Mouse (Mus musculus): Measurements from ENCODE around the gene Olfr1120. TPM values are rescaled to one million over a fixed set of nuclear protein-coding genes. Genes with fewer than 3 reads are reported as not detected.
A peak's percentile ranks its signal among the peaks of the same experiment; 100 is the strongest.
"Not testable (repeated sequence)": the region's sequence is repeated elsewhere in the genome, so short reads cannot be mapped to it uniquely, and the experiment has no call there.

The Olfr1120 gene
- polyA plus RNA-seq (2014; fragmentation: Nextera tagmentation; extraction: Ambion mirVana): not detected in 2 replicates

DNA sequence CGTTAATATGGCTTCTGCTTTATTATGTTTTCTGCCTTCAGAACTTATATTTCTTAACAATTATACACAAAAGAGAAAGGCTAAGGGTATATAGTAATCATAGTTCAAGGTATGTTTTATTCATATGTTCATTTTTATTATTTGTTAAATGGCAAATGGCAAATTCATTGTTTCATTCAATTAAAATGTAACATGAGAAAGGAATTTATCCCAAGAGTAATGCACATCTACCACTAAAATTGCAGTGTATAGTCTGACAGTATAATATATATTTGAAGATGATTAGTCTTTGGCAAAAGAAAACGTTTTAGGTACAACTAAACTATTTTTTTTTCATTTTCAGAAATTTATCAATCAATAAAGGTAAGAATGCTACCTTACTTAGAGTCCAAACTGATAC, at the start of gene Olfr1120:
Gene Olfr1120 (plus strand): TSS at position 301 of the 400 bp plus-strand sequence.
- Histone ChIP-seq H3K9ac (ENCODE audit: low read depth, low read length) (no peak within 1 kb of the TSS), H3K4me2 (replicated peaks; ENCODE audit: low read depth, low read length) (no peak within 1 kb of the TSS), H3K27ac (ENCODE audit: low read depth, low read length) (no peak within 1 kb of the TSS), H3K4me3 (ENCODE audit: low read length) (no peak within 1 kb of the TSS), H3K4me1 (ENCODE audit: control insufficient read depth, insufficient read depth, low read length) (no peaks in the 10 kb centered on the region), H3K36me3 (ENCODE audit: control insufficient read depth, insufficient read depth, low read length) (no peaks in the 10 kb centered on the region), H3K9me3 (ENCODE audit: control insufficient read depth, low read length) (no peaks in the 10 kb centered on the region), H3K27me3 (ENCODE audit: control insufficient read depth, insufficient read depth, low read length) (no peaks in the 10 kb centered on the region)
- WGBS: 59% methylated on average over 2 of the region's 2 CpGs
- ATAC-seq (ENCODE audit: low FRiP score, low TSS enrichment): no peak

DNA sequence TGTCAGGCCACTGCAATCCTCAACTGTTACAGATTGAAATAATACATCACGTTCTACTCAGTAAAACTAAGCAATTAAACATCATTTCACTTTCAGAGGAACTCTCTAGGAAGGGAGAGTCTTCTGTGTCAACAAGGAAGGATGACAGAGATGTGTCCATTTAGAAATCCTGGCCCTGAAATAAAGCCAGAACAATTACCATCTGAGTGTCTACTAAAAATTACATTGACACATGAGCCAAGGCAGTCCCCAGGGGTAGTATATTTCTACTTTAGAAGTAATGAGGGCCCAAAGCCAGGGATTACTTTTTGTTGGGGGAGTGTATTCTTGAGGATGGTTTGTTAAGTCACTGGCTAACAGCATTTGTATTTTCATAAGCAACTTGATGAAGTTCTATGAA, 47.3 kb upstream of the Olfr1120 start, which contains the start of gene Olfr1118:
Gene Olfr1118 (plus strand): TSS at position 301 of the 400 bp plus-strand sequence.
- H3K27ac ChIP-seq (ENCODE audit: low read depth, low read length): no peak within 1 kb of the TSS
- no peaks in the 10 kb centered on the region for H3K4me1 ChIP-seq (ENCODE audit: control insufficient read depth, insufficient read depth, low read length)
- H3K36me3 ChIP-seq (ENCODE audit: control insufficient read depth, insufficient read depth, low read length): no peaks in the 10 kb centered on the region
- no peak within 1 kb of the TSS for H3K9ac ChIP-seq (ENCODE audit: low read depth, low read length)
- no peaks in the 10 kb centered on the region for H3K9me3 ChIP-seq (ENCODE audit: control insufficient read depth, low read length)
- 77% methylated on average over 1 of the region's 1 CpGs for WGBS
- H3K27me3 ChIP-seq (ENCODE audit: control insufficient read depth, insufficient read depth, low read length): no peaks in the 10 kb centered on the region
- H3K4me3 ChIP-seq (ENCODE audit: low read length): no peak within 1 kb of the TSS
- no peak within 1 kb of the TSS for H3K4me2 ChIP-seq (replicated peaks; ENCODE audit: low read depth, low read length)
- no peak for ATAC-seq (ENCODE audit: low FRiP score, low TSS enrichment)

DNA sequence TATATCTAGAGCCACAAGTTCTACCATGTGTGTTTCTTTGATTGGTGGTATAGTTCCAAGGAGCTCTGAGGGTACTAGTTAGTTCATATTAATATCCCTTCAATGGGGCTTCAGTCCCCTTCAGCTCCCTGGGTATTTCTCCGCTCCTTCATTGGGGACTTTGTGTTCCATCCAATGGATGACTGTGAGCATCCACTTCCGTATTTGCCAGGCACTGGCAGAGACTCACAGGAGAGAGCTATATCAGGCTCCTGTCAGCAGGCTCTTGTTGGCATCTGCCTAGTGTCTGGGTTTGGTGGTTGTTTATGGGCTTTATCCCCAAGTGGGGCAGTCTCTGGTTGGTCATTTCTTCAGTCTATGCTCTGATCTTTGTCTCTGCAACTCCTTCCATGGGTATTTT, 5.5 kb downstream of the Olfr1120 start:
- not testable (repeated sequence) for H3K4me2 ChIP-seq (replicated peaks; ENCODE audit: low read depth, low read length); H3K9ac ChIP-seq (ENCODE audit: low read depth, low read length); ATAC-seq (ENCODE audit: low FRiP score, low TSS enrichment); H3K27ac ChIP-seq (ENCODE audit: low read depth, low read length); H3K4me1 ChIP-seq (ENCODE audit: control insufficient read depth, insufficient read depth, low read length); H3K4me3 ChIP-seq (ENCODE audit: low read length); H3K36me3 ChIP-seq (ENCODE audit: control insufficient read depth, insufficient read depth, low read length); H3K27me3 ChIP-seq (ENCODE audit: control insufficient read depth, insufficient read depth, low read length); H3K9me3 ChIP-seq (ENCODE audit: control insufficient read depth, low read length)
- 85% methylated on average over 2 of the region's 2 CpGs for WGBS

DNA sequence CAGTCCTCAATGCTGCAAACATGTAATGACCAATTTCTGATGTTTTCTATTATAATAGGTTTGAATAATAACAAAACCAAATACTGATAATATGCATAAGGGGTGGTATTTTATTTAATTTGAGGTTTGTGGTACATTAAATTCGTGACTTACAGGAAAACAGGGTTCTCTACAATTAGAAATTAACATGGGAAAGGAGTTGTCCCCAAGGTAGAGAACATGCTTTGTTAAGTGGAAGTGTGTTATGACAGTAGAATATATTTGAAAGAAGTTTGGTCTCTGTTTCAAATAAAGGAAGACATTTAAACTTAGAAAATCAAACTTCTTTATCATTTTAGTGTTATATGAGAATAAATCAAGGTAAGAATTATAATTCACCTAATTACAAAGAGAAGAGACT, 15.0 kb downstream of the Olfr1120 start, which contains the start of gene Olfr1121:
Gene Olfr1121 (plus strand): TSS at position 301 of the 400 bp plus-strand sequence.
- no peaks in the 10 kb centered on the region for H3K4me1 ChIP-seq (ENCODE audit: control insufficient read depth, insufficient read depth, low read length)
- H3K27me3 ChIP-seq (ENCODE audit: control insufficient read depth, insufficient read depth, low read length): no peaks in the 10 kb centered on the region
- no peak within 1 kb of the TSS for H3K4me2 ChIP-seq (replicated peaks; ENCODE audit: low read depth, low read length)
- H3K27ac ChIP-seq (ENCODE audit: low read depth, low read length): no peak within 1 kb of the TSS
- no peak within 1 kb of the TSS for H3K4me3 ChIP-seq (ENCODE audit: low read length)
- no peak within 1 kb of the TSS for H3K9ac ChIP-seq (ENCODE audit: low read depth, low read length)
- H3K9me3 ChIP-seq (ENCODE audit: control insufficient read depth, low read length): no peaks in the 10 kb centered on the region
- no peak for ATAC-seq (ENCODE audit: low FRiP score, low TSS enrichment)
- H3K36me3 ChIP-seq (ENCODE audit: control insufficient read depth, insufficient read depth, low read length): no peaks in the 10 kb centered on the region
- WGBS: 37% methylated on average over 1 of the region's 1 CpGs

DNA sequence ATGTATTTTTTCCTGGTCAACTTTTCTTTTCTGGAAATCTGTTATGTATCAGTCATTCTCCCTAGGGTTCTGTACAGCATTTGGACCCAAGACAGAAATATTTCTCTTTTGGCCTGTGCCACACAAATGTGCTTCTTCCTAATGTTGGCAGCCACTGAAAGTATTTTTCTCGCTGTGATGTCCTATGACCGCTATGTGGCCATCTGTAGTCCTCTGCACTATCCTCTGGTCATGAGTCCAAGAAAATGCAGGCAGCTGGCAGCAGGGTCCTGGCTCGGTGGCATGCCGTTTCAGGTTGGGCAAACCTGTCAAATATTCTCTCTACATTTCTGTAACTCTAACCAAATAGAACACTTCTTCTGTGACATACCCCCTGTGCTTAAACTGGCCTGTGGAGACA, 17.1 kb downstream of the Olfr1120 start:
- H3K4me3 ChIP-seq (ENCODE audit: low read length): no peak overlapping the region
- no peak overlapping the region for H3K9ac ChIP-seq (ENCODE audit: low read depth, low read length)
- no peaks in the 10 kb centered on the region for H3K27me3 ChIP-seq (ENCODE audit: control insufficient read depth, insufficient read depth, low read length)
- H3K36me3 ChIP-seq (ENCODE audit: control insufficient read depth, insufficient read depth, low read length): no peaks in the 10 kb centered on the region
- H3K9me3 ChIP-seq (ENCODE audit: control insufficient read depth, low read length): no peaks in the 10 kb centered on the region
- 97% methylated on average over 4 of the region's 4 CpGs for WGBS
- ATAC-seq (ENCODE audit: low FRiP score, low TSS enrichment): no peak
- no peak overlapping the region for H3K4me2 ChIP-seq (replicated peaks; ENCODE audit: low read depth, low read length)
- H3K4me1 ChIP-seq (ENCODE audit: control insufficient read depth, insufficient read depth, low read length): no peaks in the 10 kb centered on the region
- no peak overlapping the region for H3K27ac ChIP-seq (ENCODE audit: low read depth, low read length)

DNA sequence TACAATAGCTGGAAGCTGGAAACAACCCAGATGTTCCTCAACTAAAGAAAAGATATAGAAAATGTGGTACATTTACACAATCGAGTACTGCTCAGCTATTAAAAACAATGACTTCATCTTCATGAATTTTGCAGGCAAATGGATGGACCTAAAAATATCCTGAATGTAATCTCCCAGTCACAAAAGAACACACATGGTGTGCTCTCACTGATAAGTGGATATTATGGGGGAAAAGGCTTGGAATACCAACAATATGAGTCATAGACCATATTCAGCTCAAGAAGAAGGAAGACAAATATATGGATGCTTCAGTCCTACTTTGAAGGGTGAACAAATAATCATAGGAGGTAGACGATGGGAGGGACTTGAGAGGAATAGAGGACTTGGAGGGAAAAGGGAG, 29.3 kb downstream of the Olfr1120 start:
- no peak overlapping the region for H3K4me2 ChIP-seq (replicated peaks; ENCODE audit: low read depth, low read length)

DNA sequence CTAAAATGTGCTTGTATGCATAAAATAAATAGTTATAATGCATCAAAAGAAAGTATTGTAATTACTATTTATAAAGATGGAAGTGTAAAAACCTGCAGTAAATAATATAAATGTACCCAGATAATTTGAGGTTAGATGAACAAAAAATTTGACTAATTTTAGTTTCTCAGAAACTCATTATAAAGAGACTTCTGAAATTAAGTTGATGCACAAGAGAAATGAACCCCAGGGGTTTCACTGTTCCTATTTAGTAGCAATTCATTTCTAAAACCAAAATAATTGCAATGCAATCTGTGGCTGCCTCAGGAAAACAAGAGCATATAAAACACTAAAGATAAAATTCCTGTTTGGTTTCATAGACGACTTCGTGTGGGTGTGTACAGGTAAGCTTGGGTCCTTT, 30.9 kb downstream of the Olfr1120 start, which contains the start of gene Olfr1122:
Gene Olfr1122 (plus strand): TSS at position 301 of the 400 bp plus-strand sequence.
- Histone ChIP-seq H3K36me3 (ENCODE audit: control insufficient read depth, insufficient read depth, low read length) (no peaks in the 10 kb centered on the region), H3K27me3 (ENCODE audit: control insufficient read depth, insufficient read depth, low read length) (no peaks in the 10 kb centered on the region), H3K4me1 (ENCODE audit: control insufficient read depth, insufficient read depth, low read length) (no peaks in the 10 kb centered on the region), H3K9ac (ENCODE audit: low read depth, low read length) (no peak within 1 kb of the TSS), H3K27ac (ENCODE audit: low read depth, low read length) (no peak within 1 kb of the TSS), H3K4me3 (ENCODE audit: low read length) (no peak within 1 kb of the TSS), H3K4me2 (replicated peaks; ENCODE audit: low read depth, low read length) (no peak within 1 kb of the TSS), H3K9me3 (ENCODE audit: control insufficient read depth, low read length) (no peaks in the 10 kb centered on the region)
- 87% methylated on average over 2 of the region's 2 CpGs for WGBS
- no peak for ATAC-seq (ENCODE audit: low FRiP score, low TSS enrichment)

More for the DNA sequence above, 29.3 kb downstream of the Olfr1120 start:
- Histone ChIP-seq H3K4me3 (ENCODE audit: low read length) (no peak overlapping the region), H3K27me3 (ENCODE audit: control insufficient read depth, insufficient read depth, low read length) (no peaks in the 10 kb centered on the region), H3K4me1 (ENCODE audit: control insufficient read depth, insufficient read depth, low read length) (no peaks in the 10 kb centered on the region), H3K9me3 (ENCODE audit: control insufficient read depth, low read length) (no peaks in the 10 kb centered on the region), H3K27ac (ENCODE audit: low read depth, low read length) (no peak overlapping the region), H3K36me3 (ENCODE audit: control insufficient read depth, insufficient read depth, low read length) (no peaks in the 10 kb centered on the region), H3K9ac (ENCODE audit: low read depth, low read length) (no peak overlapping the region)
- ATAC-seq (ENCODE audit: low FRiP score, low TSS enrichment): no peak
- WGBS: 80% methylated on average over 2 of the region's 2 CpGs

DNA sequence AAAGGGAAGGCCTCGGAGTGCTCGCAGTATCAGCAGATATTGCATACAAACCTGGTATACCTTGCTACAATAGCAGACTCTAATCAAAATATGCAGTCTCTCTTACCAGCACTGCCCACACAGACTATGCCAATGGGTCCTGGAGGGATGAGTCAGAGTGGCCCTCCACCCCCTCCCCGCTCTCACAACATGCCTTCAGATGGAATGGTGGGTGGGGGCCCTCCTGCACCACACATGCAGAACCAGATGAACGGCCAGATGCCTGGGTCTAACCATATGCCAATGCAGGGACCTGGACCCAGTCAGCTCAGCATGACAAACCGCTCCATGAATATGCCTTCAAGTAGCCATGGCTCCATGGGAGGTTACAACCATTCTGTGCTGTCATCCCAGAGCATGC, 39.0 kb downstream of the Olfr1120 start:
- 0 out of 2 replicates have a peak, but pooled peaks have one; percentile 28 for ATAC-seq (ENCODE audit: low FRiP score, low TSS enrichment)
- H3K36me3 ChIP-seq (ENCODE audit: control insufficient read depth, insufficient read depth, low read length); H3K9ac ChIP-seq (ENCODE audit: low read depth, low read length); H3K4me2 ChIP-seq (replicated peaks; ENCODE audit: low read depth, low read length); H3K27me3 ChIP-seq (ENCODE audit: control insufficient read depth, insufficient read depth, low read length); H3K27ac ChIP-seq (ENCODE audit: low read depth, low read length); H3K9me3 ChIP-seq (ENCODE audit: control insufficient read depth, low read length); H3K4me3 ChIP-seq (ENCODE audit: low read length); H3K4me1 ChIP-seq (ENCODE audit: control insufficient read depth, insufficient read depth, low read length): not testable (repeated sequence)
- 91% methylated on average over 5 of the region's 5 CpGs for WGBS

DNA sequence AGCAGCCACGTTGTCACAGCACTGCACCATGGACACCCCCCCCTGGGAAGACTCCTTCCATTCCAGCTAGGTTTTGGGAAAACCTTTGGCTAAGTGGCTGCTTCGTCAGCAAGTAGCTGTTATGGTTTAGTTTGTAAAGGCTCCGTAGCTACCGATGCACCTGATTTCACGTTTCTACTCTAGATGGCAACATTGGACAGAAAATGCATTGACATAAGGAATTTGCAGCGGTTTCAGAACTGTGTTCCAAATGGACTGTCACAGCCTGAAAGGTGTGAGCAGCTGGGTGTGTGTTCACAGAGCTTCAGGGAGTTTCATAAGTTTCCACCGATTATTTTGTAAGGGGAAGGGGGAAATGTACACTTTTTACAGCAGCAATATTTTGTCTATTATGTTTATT, 40.1 kb downstream of the Olfr1120 start:
- not testable (repeated sequence) for ATAC-seq (ENCODE audit: low FRiP score, low TSS enrichment)

More for the DNA sequence above, 40.1 kb downstream of the Olfr1120 start:
- not testable (repeated sequence) for H3K4me1 ChIP-seq (ENCODE audit: control insufficient read depth, insufficient read depth, low read length); H3K36me3 ChIP-seq (ENCODE audit: control insufficient read depth, insufficient read depth, low read length); H3K27me3 ChIP-seq (ENCODE audit: control insufficient read depth, insufficient read depth, low read length); H3K9me3 ChIP-seq (ENCODE audit: control insufficient read depth, low read length); H3K9ac ChIP-seq (ENCODE audit: low read depth, low read length); H3K27ac ChIP-seq (ENCODE audit: low read depth, low read length); H3K4me2 ChIP-seq (replicated peaks; ENCODE audit: low read depth, low read length); H3K4me3 ChIP-seq (ENCODE audit: low read length)
- WGBS: 83% methylated on average over 7 of the region's 7 CpGs
